Mouse (Mus musculus) forebrain, embryonic 14.5 days (tissue): ENCODE data around the gene Nell2. TPM values are rescaled to one million over a fixed set of nuclear protein-coding genes. Genes with fewer than 3 reads are reported as not detected.
"Not testable (repeated sequence)": the region's sequence is repeated elsewhere in the genome, so short reads cannot be mapped to it uniquely, and the experiment has no call there.

ENCODE experiments used
- ATAC-seq: fragments of 200-750 bp; cut with Nextera tagmentation; 2 replicates; pipeline ENCODE4 v1.8.0; 2017; ENCODE audit warnings: mild to moderate bottlenecking, moderate library complexity
- DNase-seq: peaks from one replicate; pipeline ENCODE4 v3.0.0-alpha.2; 2015; ENCODE audit warnings: low spot score
- H3K27ac ChIP-seq: fragments of 300-500 bp; sonication (generic); 2 replicates; pipeline ENCODE4 v1.5.1; 2014; ENCODE audit warnings: low read depth, mild to moderate bottlenecking, control low read depth, low read length, moderate library complexity
- H3K27me3 ChIP-seq: fragments of 300-500 bp; sonication (generic); replicated peaks from 2 replicates; pipeline ENCODE4 v1.6.1; 2014; ENCODE audit warnings: low read length, control low read depth, mixed read lengths; ENCODE audit not compliant: control insufficient read depth, insufficient read depth
- H3K36me3 ChIP-seq: fragments of 300-500 bp; sonication (generic); 2 replicates; pipeline ENCODE4 v1.6.1; 2014; ENCODE audit warnings: low read length, control low read depth; ENCODE audit not compliant: control insufficient read depth, insufficient read depth
- H3K4me1 ChIP-seq: fragments of 300-500 bp; sonication (generic); 2 replicates; pipeline ENCODE4 v1.6.1; 2014; ENCODE audit warnings: antibody characterized with exemption, low read length, control low read depth; ENCODE audit not compliant: control insufficient read depth, insufficient read depth
- H3K4me2 ChIP-seq: fragments of 300-500 bp; sonication (generic); 2 replicates; pipeline ENCODE4 v1.6.1; 2014; ENCODE audit warnings: mild to moderate bottlenecking, control low read depth, low read length
- H3K4me3 ChIP-seq: fragments of 300-500 bp; sonication (generic); 2 replicates; pipeline ENCODE4 v1.5.1; 2014; ENCODE audit warnings: low read depth, low read length, control low read depth
- H3K9ac ChIP-seq: fragments of 300-500 bp; sonication (generic); 2 replicates; pipeline ENCODE4 v1.6.1; 2014; ENCODE audit warnings: mild to moderate bottlenecking, low read length, control low read depth, moderate library complexity
- H3K9me3 ChIP-seq: fragments of 300-500 bp; sonication (generic); replicated peaks from 2 replicates; pipeline ENCODE4 v1.6.1; 2016; ENCODE audit warnings: low read length, control low read depth, mixed read lengths; ENCODE audit not compliant: control insufficient read depth
- WGBS: fragments of 180-500 bp; shearing (Covaris S2); extraction: QIAGEN DNeasy Blood & Tissue Kit; methylation state at CpG from one replicate; pipeline ENCODE4 v1.1.7; 2014; 5-methylcytosine and 5-hydroxymethylcytosine counted together
- polyA plus RNA-seq: library from polyadenylated mRNA; unstranded; fragments of >200 nt; fragmentation: Nextera tagmentation; extraction: Ambion mirVana; gene quantifications from 2 replicates; pipeline ENCODE4 v1.2.1, GENCODE M21; 2014

The Nell2 gene
- polyA plus RNA-seq, 1 experiment from 2014 or later = 153 TPM

- Histone ChIP-seq H3K36me3 (no peaks in the 10 kb centered on the region), H3K9me3 (no peaks in the 10 kb centered on the region), H3K27ac (no peak overlapping the region), H3K27me3 (no peaks in the 10 kb centered on the region), H3K4me3 (no peak overlapping the region), H3K4me2 (no peak overlapping the region), H3K9ac (no peak overlapping the region), H3K4me1 (no peaks in the 10 kb centered on the region)
- ATAC-seq (no peak), DNase-seq (no peak)
- 92% methylated on average over 3 of the region's 3 CpGs for WGBS
These were observed 256.2 kb downstream of the Nell2 start for GRCm38 (mm10) chr15:95272167-95272566.

- Histone ChIP-seq H3K27ac (no peak overlapping the region), H3K4me1 (no peaks in the 10 kb centered on the region), H3K27me3 (no peaks in the 10 kb centered on the region), H3K4me2 (no peak overlapping the region), H3K36me3 (no peaks in the 10 kb centered on the region), H3K4me3 (no peak overlapping the region), H3K9ac (no peak overlapping the region), H3K9me3 (no peaks in the 10 kb centered on the region)
- ATAC-seq (no peak), DNase-seq (no peak)
- WGBS = 88% methylated on average over 2 of the region's 2 CpGs
These were observed 268.5 kb downstream of the Nell2 start for GRCm38 (mm10) chr15:95259671-95260450.

GRCm38 (mm10) chr15:95257131-95257530, 271.2 kb downstream of the Nell2 start:
- Histone ChIP-seq H3K9me3 (no peaks in the 10 kb centered on the region), H3K27me3 (no peaks in the 10 kb centered on the region), H3K9ac (no peak overlapping the region), H3K27ac (no peak overlapping the region), H3K4me3 (no peak overlapping the region), H3K4me2 (no peak overlapping the region), H3K4me1 (no peaks in the 10 kb centered on the region), H3K36me3 (no peaks in the 10 kb centered on the region)
- WGBS = 82% methylated on average over 9 of the region's 9 CpGs
- no peak for DNase-seq
- no peak for ATAC-seq

GRCm38 (mm10) chr15:95245516-95245915, 282.8 kb downstream of the Nell2 start:
- Histone ChIP-seq H3K27ac (no peak overlapping the region), H3K9ac (no peak overlapping the region), H3K36me3 (peaks cover 7% of the 10 kb centered on the region; the same call in 1 of the 2 replicates), H3K4me1 (peaks cover 4% of the 10 kb centered on the region; the same call in 1 of the 2 replicates), H3K4me3 (no peak overlapping the region), H3K27me3 (no peaks in the 10 kb centered on the region), H3K4me2 (no peak overlapping the region), H3K9me3 (no peaks in the 10 kb centered on the region)
- ATAC-seq (no peak), DNase-seq (no peak)
- 94% methylated on average over 11 of the region's 11 CpGs for WGBS

GRCm38 (mm10) chr15:95243876-95244275, 284.5 kb downstream of the Nell2 start:
- 52% methylated on average over 8 of the region's 8 CpGs for WGBS
- peaks cover 4% of the 10 kb centered on the region; the same call in 1 of the 2 replicates for H3K4me1 ChIP-seq
- peaks cover 11% of the 10 kb centered on the region; the same call in 1 of the 2 replicates for H3K36me3 ChIP-seq
- H3K9me3 ChIP-seq = no peaks in the 10 kb centered on the region
- no peak overlapping the region for H3K4me3 ChIP-seq
- DNase-seq = no peak
- H3K27me3 ChIP-seq = no peaks in the 10 kb centered on the region
- H3K27ac ChIP-seq = no peak overlapping the region
- no peak overlapping the region for H3K9ac ChIP-seq
- no peak overlapping the region for H3K4me2 ChIP-seq
- no peak for ATAC-seq

GRCm38 (mm10) chr15:95241161-95241560, 287.2 kb downstream of the Nell2 start:
- 57% methylated on average over 3 of the region's 3 CpGs for WGBS
- Histone ChIP-seq H3K9me3 (no peaks in the 10 kb centered on the region), H3K4me3 (no peak overlapping the region), H3K27ac (no peak overlapping the region), H3K4me2 (no peak overlapping the region), H3K4me1 (peaks cover 4% of the 10 kb centered on the region; the same call in 1 of the 2 replicates), H3K27me3 (no peaks in the 10 kb centered on the region), H3K9ac (no peak overlapping the region), H3K36me3 (peaks cover 14% of the 10 kb centered on the region; the same call in 1 of the 2 replicates)
- ATAC-seq (no peak), DNase-seq (peak; percentile 54)

- not testable (repeated sequence) for H3K4me3 ChIP-seq, H3K9me3 ChIP-seq, DNase-seq, ATAC-seq, H3K27me3 ChIP-seq, H3K9ac ChIP-seq, H3K4me2 ChIP-seq, H3K4me1 ChIP-seq, H3K27ac ChIP-seq
- peaks cover 14% of the 10 kb centered on the region; the same call in 1 of the 2 replicates for H3K36me3 ChIP-seq
- WGBS = 88% methylated on average over 2 of the region's 2 CpGs
These were observed 291.3 kb downstream of the Nell2 start for GRCm38 (mm10) chr15:95237021-95237420.

GRCm38 (mm10) chr15:95236509-95236908, 291.9 kb downstream of the Nell2 start:
- ATAC-seq (no peak), DNase-seq (no peak)
- no peak overlapping the region for H3K9ac ChIP-seq
- H3K27ac ChIP-seq = no peak overlapping the region
- H3K4me2 ChIP-seq = no peak overlapping the region
- H3K27me3 ChIP-seq = no peaks in the 10 kb centered on the region
- peaks cover 14% of the 10 kb centered on the region; the same call in 1 of the 2 replicates for H3K36me3 ChIP-seq
- no peaks in the 10 kb centered on the region for H3K9me3 ChIP-seq
- WGBS = 85% methylated on average over 3 of the region's 3 CpGs
- H3K4me1 ChIP-seq = peaks cover 3% of the 10 kb centered on the region; the same call in 1 of the 2 replicates
- no peak overlapping the region for H3K4me3 ChIP-seq

- Histone ChIP-seq H3K4me2 (no peak overlapping the region), H3K36me3 (peaks cover 20% of the 10 kb centered on the region), H3K4me3 (no peak overlapping the region), H3K9me3 (no peaks in the 10 kb centered on the region), H3K27me3 (no peaks in the 10 kb centered on the region), H3K9ac (no peak overlapping the region), H3K4me1 (no peaks in the 10 kb centered on the region), H3K27ac (no peak overlapping the region)
- DNase-seq (no peak), ATAC-seq (no peak)
- WGBS = 96% methylated on average over 13 of the region's 13 CpGs
These were observed 297.2 kb downstream of the Nell2 start for GRCm38 (mm10) chr15:95231171-95231570.
